Mouse (Mus musculus) liver, embryonic 14.5 days (tissue): ENCODE data around the gene Men1. TPM values are rescaled to one million over a fixed set of nuclear protein-coding genes. Genes with fewer than 3 reads are reported as not detected.

Source experiments
- ATAC-seq: fragments of 200-750 bp; cut with Nextera tagmentation; 2 replicates; pipeline ENCODE4 v1.8.0; 2017; ENCODE audit warnings: moderate number of reproducible peaks, mild to moderate bottlenecking, moderate library complexity; ENCODE audit not compliant: insufficient read depth
- DNase-seq, 3 experiments: peaks; one replicate each; pipeline ENCODE4 v3.0.0-alpha.2; 2012 to 2013; ENCODE audit warnings: low read depth in 3 of 3, low spot score in 3 of 3
- H3K27ac ChIP-seq: fragments of 300-500 bp; sonication (generic); 2 replicates; pipeline ENCODE4 v1.5.1; 2014; ENCODE audit warnings: moderate library complexity, mild to moderate bottlenecking, control low read depth, inconsistent platforms
- H3K27me3 ChIP-seq: fragments of 300-500 bp; sonication (generic); 2 replicates; pipeline ENCODE4 v1.6.1; 2014; ENCODE audit warnings: mild to moderate bottlenecking, low read length, moderate library complexity; ENCODE audit not compliant: control insufficient read depth, insufficient read depth
- H3K36me3 ChIP-seq: fragments of 300-500 bp; sonication (generic); replicated peaks from 2 replicates; pipeline ENCODE4 v1.6.1; 2014; ENCODE audit warnings: low read depth; ENCODE audit not compliant: control insufficient read depth, insufficient read depth
- H3K4me1 ChIP-seq, 2 experiments: fragments of 200-500 bp in 1 of 2; fragments of 300-500 bp in 1 of 2; sonication (generic) in 1 of 2; replicated peaks; 2 replicates each; pipeline ENCODE4 v1.6.1; 2012 to 2014; ENCODE audit warnings: antibody characterized with exemption in 1 of 2, inconsistent platforms in 1 of 2, low read length in 1 of 2; ENCODE audit not compliant: control insufficient read depth in 2 of 2, insufficient read depth in 2 of 2
- H3K4me2 ChIP-seq: fragments of 300-500 bp; sonication (generic); 2 replicates; pipeline ENCODE4 v1.6.1; 2014; ENCODE audit warnings: low read depth, mild to moderate bottlenecking, control low read depth, moderate library complexity
- H3K4me3 ChIP-seq, 2 experiments: fragments of 200-500 bp in 1 of 2; fragments of 300-500 bp in 1 of 2; sonication (generic) in 1 of 2; 2 replicates each; pipeline ENCODE4 v1.5.1; 2012 to 2014; ENCODE audit warnings: low read depth in 2 of 2, low read length in 2 of 2, mild to moderate bottlenecking in 2 of 2, control low read depth in 1 of 2, inconsistent platforms in 1 of 2, moderate library complexity in 1 of 2; ENCODE audit not compliant: insufficient read depth in 1 of 2
- H3K9ac ChIP-seq: fragments of 300-500 bp; sonication (generic); replicated peaks from 2 replicates; pipeline ENCODE4 v1.6.1; 2014; ENCODE audit warnings: mild to moderate bottlenecking, control low read depth, moderate library complexity
- H3K9me3 ChIP-seq: fragments of 300-500 bp; sonication (generic); 2 replicates; pipeline ENCODE4 v1.6.1; 2016; ENCODE audit warnings: low read length, mixed read lengths; ENCODE audit not compliant: control insufficient read depth
- CTCF ChIP-seq: IDR thresholded peaks from 2 replicates; pipeline ENCODE4 v1.5.1; 2016; ENCODE audit warnings: antibody characterized with exemption, low read depth, control low read depth
- EP300 ChIP-seq: IDR thresholded peaks from 2 replicates; pipeline ENCODE4 v1.6.1; 2016; ENCODE audit warnings: antibody characterized with exemption, low read depth
- WGBS: fragments of 180-500 bp; shearing (Covaris S2); extraction: QIAGEN DNeasy Blood & Tissue Kit; methylation state at CpG from one replicate; pipeline ENCODE4 v1.1.7; 2014; ENCODE audit not compliant: insufficient replicate concordance; 5-methylcytosine and 5-hydroxymethylcytosine counted together
- polyA plus RNA-seq, 2 experiments: library from polyadenylated mRNA; depleted of rRNA in 1 of 2; stranded (reverse) in 1 of 2; unstranded in 1 of 2; fragments of >200 nt; fragmentation: Nextera tagmentation in 1 of 2; extraction: Ambion mirVana in 1 of 2; gene quantifications; 2 replicates each; pipeline versions ENCODE4 v1.2.1 to v1.2.3; 2012 to 2014

The Men1 gene
- polyA plus RNA-seq, 2 experiments = 12.5 to 20.4 TPM

GRCm38 (mm10) chr19:6364842-6365241, 30.1 kb downstream of the Men1 start:
- H3K27ac ChIP-seq = peak overlapping the region; percentile 32
- WGBS = under 1% methylated on average over 2 of the region's 2 CpGs
- peaks cover 14 to 19% of the 10 kb centered on the region in 2 experiments for H3K4me1 ChIP-seq
- no peaks in the 10 kb centered on the region for H3K27me3 ChIP-seq
- H3K36me3 ChIP-seq = peaks cover 52% of the 10 kb centered on the region
- peak overlapping the region; percentile 97 for H3K9ac ChIP-seq
- DNase-seq (no peak), ATAC-seq (no peak)
- H3K4me3 ChIP-seq = peak overlapping the region; percentile 94
- peak overlapping the region; percentile 99 for H3K4me2 ChIP-seq
- TF ChIP-seq EP300 = no peak
- TF ChIP-seq CTCF = no peak
- no peaks in the 10 kb centered on the region for H3K9me3 ChIP-seq

GRCm38 (mm10) chr19:6370175-6370574, 35.4 kb downstream of the Men1 start:
- DNase-seq (no peak), ATAC-seq (no peak)
- Histone ChIP-seq H3K4me1 (peaks cover 4 to 6% of the 10 kb centered on the region in 2 experiments; a peak in 3 of 4 replicates), H3K27me3 (no peaks in the 10 kb centered on the region), H3K27ac (no peak overlapping the region), H3K4me2 (no peak overlapping the region), H3K9ac (no peak overlapping the region), H3K36me3 (peaks cover 98% of the 10 kb centered on the region), H3K9me3 (no peaks in the 10 kb centered on the region), H3K4me3 (no peak overlapping the region)
- no peak for TF ChIP-seq CTCF
- no peak for TF ChIP-seq EP300
- 81% methylated on average over 2 of the region's 2 CpGs for WGBS

- no peaks in the 10 kb centered on the region for H3K4me1 ChIP-seq
- peaks cover 98% of the 10 kb centered on the region for H3K36me3 ChIP-seq
- H3K9me3 ChIP-seq = no peaks in the 10 kb centered on the region
- no peaks in the 10 kb centered on the region for H3K27me3 ChIP-seq
- no peak overlapping the region for H3K27ac ChIP-seq
- no peak overlapping the region for H3K9ac ChIP-seq
- DNase-seq (no peak), ATAC-seq (no peak)
- WGBS = 89% methylated on average over 3 of the region's 3 CpGs
- no peak overlapping the region for H3K4me3 ChIP-seq
- TF ChIP-seq CTCF = no peak
- no peak for TF ChIP-seq EP300
- no peak overlapping the region for H3K4me2 ChIP-seq
These were observed 37.7 kb downstream of the Men1 start for GRCm38 (mm10) chr19:6372433-6372832.

- Histone ChIP-seq H3K27ac (no peak overlapping the region), H3K4me3 (no peak overlapping the region), H3K9me3 (no peaks in the 10 kb centered on the region), H3K27me3 (no peaks in the 10 kb centered on the region), H3K9ac (no peak overlapping the region), H3K4me1 (no peaks in the 10 kb centered on the region), H3K36me3 (peaks cover 96% of the 10 kb centered on the region), H3K4me2 (no peak overlapping the region)
- DNase-seq (peak; percentile 40 to 50 (median 42)), ATAC-seq (peak; percentile 25; the same call in 1 of the 2 replicates)
- 57% methylated on average over 12 of the region's 12 CpGs for WGBS
- TF ChIP-seq EP300 (no peak), CTCF (peak; percentile 88)
These were observed 39.0 kb downstream of the Men1 start for GRCm38 (mm10) chr19:6373539-6374400.

- no peak overlapping the region for H3K4me2 ChIP-seq
- H3K9me3 ChIP-seq = no peaks in the 10 kb centered on the region
- no peaks in the 10 kb centered on the region for H3K27me3 ChIP-seq
- 98% methylated on average over 10 of the region's 10 CpGs for WGBS
- H3K4me1 ChIP-seq = no peaks in the 10 kb centered on the region
- H3K4me3 ChIP-seq = no peak overlapping the region
- no peak for ATAC-seq
- TF ChIP-seq EP300 = no peak
- TF ChIP-seq CTCF = no peak
- H3K9ac ChIP-seq = no peak overlapping the region
- no peak for DNase-seq
- H3K27ac ChIP-seq = no peak overlapping the region
- H3K36me3 ChIP-seq = peaks cover 90% of the 10 kb centered on the region
These were observed 39.8 kb downstream of the Men1 start for GRCm38 (mm10) chr19:6374571-6374970.
